Mouse (Mus musculus): ENCODE results near the gene Svs3a. TPM values are rescaled to one million over a fixed set of nuclear protein-coding genes. Genes with fewer than 3 reads are reported as not detected.
"Not testable (repeated sequence)": the region's sequence is repeated elsewhere in the genome, so short reads cannot be mapped to it uniquely, and the experiment has no call there.

Svs3a gene
- not detected in 2 replicates for polyA plus RNA-seq (2012; ENCODE audit: insufficient read depth, insufficient read length, missing spikeins)

GRCm38 (mm10) chr2:164288968-164289367 lies at the start of gene Svs3a:
Gene Svs3a (plus strand): TSS chr2:164289268.
- H3K4me1 ChIP-seq (ENCODE audit: control insufficient read depth, insufficient read depth, low read length); H3K27ac ChIP-seq (ENCODE audit: insufficient read depth, low read depth, low read length); H3K4me3 ChIP-seq (ENCODE audit: insufficient read depth, low read length): not testable (repeated sequence)

- not testable (repeated sequence) for H3K27ac ChIP-seq (ENCODE audit: insufficient read depth, low read depth, low read length); H3K4me1 ChIP-seq (ENCODE audit: control insufficient read depth, insufficient read depth, low read length); H3K4me3 ChIP-seq (ENCODE audit: insufficient read depth, low read length)
Measured at GRCm38 (mm10) chr2:164256540-164256939, 32.5 kb upstream of the Svs3a start, which contains the start of gene Svs3b. Gene Svs3b (minus strand): TSS chr2:164256640.

- TF ChIP-seq CTCF (IDR thresholded peaks at IDR 0.05; ENCODE audit: low read depth, low read length), result no peak
- no peak for TF ChIP-seq POLR2A (IDR thresholded peaks at IDR 0.05; ENCODE audit: borderline replicate concordance, low read depth, low read length)
- H3K27ac ChIP-seq (ENCODE audit: insufficient read depth, low read depth, low read length), result no peak within 1 kb of the TSS
- H3K4me3 ChIP-seq (ENCODE audit: insufficient read depth, low read length), result no peak within 1 kb of the TSS
- H3K4me1 ChIP-seq (ENCODE audit: control insufficient read depth, insufficient read depth, low read length), result no peaks in the 10 kb centered on the region
Measured at GRCm38 (mm10) chr2:164278359-164278758, 10.7 kb upstream of the Svs3a start, which contains the start of gene Svs4. Gene Svs4 (minus strand): TSS chr2:164278459.

GRCm38 (mm10) chr2:164312599-164312998 lies 23.5 kb downstream of the Svs3a start:
- H3K4me3 ChIP-seq (ENCODE audit: insufficient read depth, low read length), result no peak overlapping the region
- TF ChIP-seq POLR2A (IDR thresholded peaks at IDR 0.05; ENCODE audit: borderline replicate concordance, low read depth, low read length) (no peak), CTCF (IDR thresholded peaks at IDR 0.05; ENCODE audit: low read depth, low read length) (no peak)
- no peaks in the 10 kb centered on the region for H3K4me1 ChIP-seq (ENCODE audit: control insufficient read depth, insufficient read depth, low read length)
- H3K27ac ChIP-seq (ENCODE audit: insufficient read depth, low read depth, low read length), result no peak overlapping the region

GRCm38 (mm10) chr2:164315460-164315859 lies 26.4 kb downstream of the Svs3a start:
- H3K27ac ChIP-seq (ENCODE audit: insufficient read depth, low read depth, low read length); H3K4me3 ChIP-seq (ENCODE audit: insufficient read depth, low read length); H3K4me1 ChIP-seq (ENCODE audit: control insufficient read depth, insufficient read depth, low read length): not testable (repeated sequence)

- H3K4me1 ChIP-seq (ENCODE audit: control insufficient read depth, insufficient read depth, low read length); H3K4me3 ChIP-seq (ENCODE audit: insufficient read depth, low read length); H3K27ac ChIP-seq (ENCODE audit: insufficient read depth, low read depth, low read length): not testable (repeated sequence)
Measured at GRCm38 (mm10) chr2:164316451-164316850, 27.4 kb downstream of the Svs3a start, which contains the start of gene Svs6. Gene Svs6 (plus strand): TSS chr2:164316751.

- H3K27ac ChIP-seq (ENCODE audit: insufficient read depth, low read depth, low read length), result no peak overlapping the region
- TF ChIP-seq CTCF (IDR thresholded peaks at IDR 0.05; ENCODE audit: low read depth, low read length) (no peak), POLR2A (IDR thresholded peaks at IDR 0.05; ENCODE audit: borderline replicate concordance, low read depth, low read length) (no peak)
Measured at GRCm38 (mm10) chr2:164320983-164321382, 31.9 kb downstream of the Svs3a start.

GRCm38 (mm10) chr2:164332440-164332839 lies 43.4 kb downstream of the Svs3a start, which contains the start of gene Svs5:
Gene Svs5 (plus strand): TSS chr2:164332740.
- H3K4me3 ChIP-seq (ENCODE audit: insufficient read depth, low read length); H3K27ac ChIP-seq (ENCODE audit: insufficient read depth, low read depth, low read length); H3K4me1 ChIP-seq (ENCODE audit: control insufficient read depth, insufficient read depth, low read length): not testable (repeated sequence)

More at GRCm38 (mm10) chr2:164320983-164321382, 31.9 kb downstream of the Svs3a start:
- Histone ChIP-seq H3K4me3 (ENCODE audit: insufficient read depth, low read length) (no peak overlapping the region), H3K4me1 (ENCODE audit: control insufficient read depth, insufficient read depth, low read length) (no peaks in the 10 kb centered on the region)

Other genes with a start within 250 kb of the Svs3a start
- 69.9 and 82.6 TPM in 2 replicates for gene Stk4, start 218.9 kb upstream of the Svs3a start, polyA plus RNA-seq (2012; ENCODE audit: insufficient read depth, insufficient read length, missing spikeins)
- gene Tomm34, start 218.1 kb upstream of the Svs3a start, polyA plus RNA-seq (2012; ENCODE audit: insufficient read depth, insufficient read length, missing spikeins), result 60.6 and 63.8 TPM in 2 replicates
- not detected in 2 replicates for gene Kcns1, start 118.2 kb upstream of the Svs3a start, polyA plus RNA-seq (2012; ENCODE audit: insufficient read depth, insufficient read length, missing spikeins)
- not detected in 2 replicates for gene Wfdc5, start 106.5 kb upstream of the Svs3a start, polyA plus RNA-seq (2012; ENCODE audit: insufficient read depth, insufficient read length, missing spikeins)
- gene Wfdc12, start 98.7 kb upstream of the Svs3a start, polyA plus RNA-seq (2012; ENCODE audit: insufficient read depth, insufficient read length, missing spikeins), result not detected in 2 replicates
- gene Wfdc15a, start 89.1 kb upstream of the Svs3a start, polyA plus RNA-seq (2012; ENCODE audit: insufficient read depth, insufficient read length, missing spikeins), result not detected in 2 replicates
- not detected in 2 replicates for gene Wfdc15b, start 67.6 kb upstream of the Svs3a start, polyA plus RNA-seq (2012; ENCODE audit: insufficient read depth, insufficient read length, missing spikeins)
- gene Svs2, start 50.8 kb upstream of the Svs3a start, polyA plus RNA-seq (2012; ENCODE audit: insufficient read depth, insufficient read length, missing spikeins), result not detected in 2 replicates
- not detected in 2 replicates for gene Svs3b, start 32.6 kb upstream of the Svs3a start, polyA plus RNA-seq (2012; ENCODE audit: insufficient read depth, insufficient read length, missing spikeins)
- gene Svs4, start 10.8 kb upstream of the Svs3a start, polyA plus RNA-seq (2012; ENCODE audit: insufficient read depth, insufficient read length, missing spikeins), result not detected in 2 replicates
- not detected in 2 replicates for gene Svs6, start 27.5 kb downstream of the Svs3a start, polyA plus RNA-seq (2012; ENCODE audit: insufficient read depth, insufficient read length, missing spikeins)
- gene Svs5, start 43.5 kb downstream of the Svs3a start, polyA plus RNA-seq (2012; ENCODE audit: insufficient read depth, insufficient read length, missing spikeins), result not detected in 2 replicates
- 2.1 and 2.3 TPM in 2 replicates for gene Slpi, start 99.8 kb downstream of the Svs3a start, polyA plus RNA-seq (2012; ENCODE audit: insufficient read depth, insufficient read length, missing spikeins)
- not detected in 2 replicates for gene Rbpjl, start 113.9 kb downstream of the Svs3a start, polyA plus RNA-seq (2012; ENCODE audit: insufficient read depth, insufficient read length, missing spikeins)
- not detected in 2 replicates for gene Matn4, start 115.9 kb downstream of the Svs3a start, polyA plus RNA-seq (2012; ENCODE audit: insufficient read depth, insufficient read length, missing spikeins)
- 125 and 132 TPM in 2 replicates for gene Sdc4, start 154.6 kb downstream of the Svs3a start, polyA plus RNA-seq (2012; ENCODE audit: insufficient read depth, insufficient read length, missing spikeins)
- gene Sys1, start 167.7 kb downstream of the Svs3a start, polyA plus RNA-seq (2012; ENCODE audit: insufficient read depth, insufficient read length, missing spikeins), result 33.3 and 33.9 TPM in 2 replicates
- gene Gm20458, start 171.7 kb downstream of the Svs3a start, polyA plus RNA-seq (2012; ENCODE audit: insufficient read depth, insufficient read length, missing spikeins), result not detected in 2 replicates
- not detected in 2 replicates for gene Trp53tg5, start 184.5 kb downstream of the Svs3a start, polyA plus RNA-seq (2012; ENCODE audit: insufficient read depth, insufficient read length, missing spikeins)
- 67.6 and 75.8 TPM in 2 replicates for gene Dbndd2, start 196.8 kb downstream of the Svs3a start, polyA plus RNA-seq (2012; ENCODE audit: insufficient read depth, insufficient read length, missing spikeins)
- 58.5 and 80.9 TPM in 2 replicates for gene Pigt, start 208.3 kb downstream of the Svs3a start, polyA plus RNA-seq (2012; ENCODE audit: insufficient read depth, insufficient read length, missing spikeins)

Measured in bone marrow macrophage, adult 2 months (primary cell).